Mouse (Mus musculus): Measurements from ENCODE around the gene 6430571L13Rik.

Gene 6430571L13Rik

DNA sequence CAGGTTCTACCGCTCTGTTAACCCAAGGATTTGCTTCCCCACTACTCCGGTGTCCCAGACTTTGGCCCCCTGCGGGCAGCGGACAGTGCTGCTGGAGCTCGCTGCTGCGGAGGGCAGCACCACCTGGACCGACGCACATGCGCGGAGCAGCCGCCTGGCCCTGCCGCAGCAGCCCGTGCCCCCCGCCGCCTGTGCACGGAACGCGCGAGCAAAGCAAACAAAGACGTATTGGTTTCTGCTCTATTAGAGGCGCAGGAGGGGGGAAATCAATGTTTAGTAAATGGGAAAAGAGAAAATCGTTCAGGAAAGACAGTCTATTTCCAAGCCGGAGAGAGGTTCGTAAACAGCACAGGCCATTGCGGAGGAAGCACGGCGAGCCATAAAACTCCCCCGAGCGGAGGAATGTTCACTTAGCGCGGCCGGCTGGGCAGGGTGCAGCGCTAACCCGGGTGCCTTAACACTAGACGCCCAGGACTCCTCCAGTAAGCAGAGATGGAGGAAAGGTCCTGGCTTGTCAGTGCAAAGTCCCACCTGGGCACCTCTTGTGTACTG lies 37.6 kb downstream of the 6430571L13Rik start:
- in situ Hi-C loops (cut with MboI) = no loop called here

DNA sequence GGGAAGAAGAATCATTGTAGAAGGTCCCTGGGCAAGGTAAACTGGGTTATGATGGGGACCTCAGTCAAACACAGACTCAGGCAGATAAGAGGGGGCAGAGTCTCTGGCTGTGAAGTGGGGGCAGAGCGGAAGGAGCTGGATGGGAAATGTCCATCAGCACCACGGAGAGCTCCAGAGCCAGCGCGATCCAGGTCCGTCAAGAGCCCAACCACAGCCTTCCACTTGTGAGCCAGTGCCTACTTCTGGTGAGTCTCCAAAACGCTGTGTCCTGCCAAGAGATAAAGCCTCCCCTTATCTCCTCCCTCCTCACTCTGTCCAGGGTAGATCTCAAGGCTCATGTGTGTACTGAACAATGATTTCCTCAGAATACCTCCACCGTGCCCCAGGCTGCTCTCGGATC lies 41.3 kb downstream of the 6430571L13Rik start:
- in situ Hi-C loops (cut with MboI) = no loop called here

- in situ Hi-C loops (cut with MboI) = no loop called here
Observed at GRCm38 (mm10) chr9:107384396-107384795, 44.0 kb downstream of the 6430571L13Rik start.

DNA sequence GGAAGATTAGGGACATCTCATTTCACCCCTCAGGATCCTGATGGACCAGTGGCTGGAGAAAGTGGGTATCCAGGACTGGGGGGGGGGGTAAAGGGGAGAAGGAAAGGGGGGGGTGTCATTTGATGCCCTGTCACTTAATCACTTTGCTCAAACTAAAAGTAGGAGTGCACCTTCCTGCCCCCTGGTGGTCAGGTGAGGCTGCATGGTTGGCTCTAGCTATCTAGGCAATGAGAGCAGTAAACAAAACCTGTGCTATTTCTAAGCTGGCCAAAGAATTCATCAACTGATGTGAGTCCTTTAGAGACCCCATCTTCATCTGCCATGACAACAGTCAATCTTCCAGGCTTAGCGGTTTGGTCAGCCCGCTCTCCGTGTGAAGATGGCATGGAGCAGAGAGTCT lies 46.3 kb downstream of the 6430571L13Rik start:
- in situ Hi-C loops (cut with MboI) = no loop called here

- in situ Hi-C loops (cut with MboI) = no loop called here
Observed at GRCm38 (mm10) chr9:107387708-107388107, 47.3 kb downstream of the 6430571L13Rik start.

- in situ Hi-C loops (cut with MboI) = no loop called here
Observed at GRCm38 (mm10) chr9:107388263-107388662, 47.9 kb downstream of the 6430571L13Rik start.

DNA sequence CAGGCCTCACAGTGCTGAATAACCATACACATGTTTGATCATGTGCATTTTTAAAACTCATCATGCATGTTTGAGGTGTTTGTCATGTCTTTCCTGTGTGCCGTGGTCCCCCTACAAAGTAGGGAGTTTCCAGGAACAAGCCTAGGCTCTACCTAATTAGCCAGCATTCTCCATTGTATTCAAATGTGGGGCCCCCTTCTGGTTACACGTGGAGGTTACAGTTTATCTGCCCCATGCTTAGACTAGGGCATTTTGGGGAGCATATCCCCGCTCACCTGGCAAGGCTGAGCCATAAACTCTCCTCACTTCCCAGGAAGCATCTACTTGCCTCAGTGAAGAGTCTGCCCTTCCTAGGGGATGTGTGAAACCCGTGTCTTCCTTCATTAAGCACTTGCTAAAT lies 56.0 kb downstream of the 6430571L13Rik start:
- in situ Hi-C loops (cut with MboI) = no loop called here

GRCm38 (mm10) chr9:107398968-107399367 lies 58.6 kb downstream of the 6430571L13Rik start:
- in situ Hi-C loops (cut with MboI) = no loop called here

DNA sequence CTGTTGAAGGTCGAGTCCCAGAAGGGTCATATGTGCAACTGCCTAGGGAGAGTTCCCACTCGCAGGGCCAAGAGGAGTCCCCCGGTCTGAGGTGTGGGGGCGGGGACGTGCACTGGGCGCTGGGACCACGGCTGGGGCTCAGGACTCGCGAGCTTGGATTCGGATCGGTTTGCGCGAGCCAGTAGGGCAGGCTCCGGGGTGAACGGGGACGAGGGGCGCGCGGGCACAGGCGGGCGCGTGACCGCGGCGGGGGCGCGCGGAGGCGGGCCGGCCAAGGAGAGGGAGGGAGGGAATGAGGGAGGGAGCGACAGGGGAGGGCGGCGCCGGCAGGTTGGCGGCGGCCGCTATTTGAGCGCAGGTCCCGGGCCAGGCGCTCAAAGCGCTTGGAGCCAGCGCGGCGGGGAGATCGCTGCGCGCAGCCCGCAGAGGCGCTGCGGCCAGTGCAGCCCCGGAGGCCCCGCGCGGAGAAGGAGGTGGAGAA lies 59.1 kb downstream of the 6430571L13Rik start, which contains the start of gene Cacna2d2:
Cacna2d2 (plus strand) TSS at position 122 of the 481 bp plus-strand sequence.
- in situ Hi-C loops (cut with MboI) = no loop called here

- in situ Hi-C loops (cut with MboI) = no loop called here
Observed at GRCm38 (mm10) chr9:107400060-107400511, 59.7 kb downstream of the 6430571L13Rik start.

DNA sequence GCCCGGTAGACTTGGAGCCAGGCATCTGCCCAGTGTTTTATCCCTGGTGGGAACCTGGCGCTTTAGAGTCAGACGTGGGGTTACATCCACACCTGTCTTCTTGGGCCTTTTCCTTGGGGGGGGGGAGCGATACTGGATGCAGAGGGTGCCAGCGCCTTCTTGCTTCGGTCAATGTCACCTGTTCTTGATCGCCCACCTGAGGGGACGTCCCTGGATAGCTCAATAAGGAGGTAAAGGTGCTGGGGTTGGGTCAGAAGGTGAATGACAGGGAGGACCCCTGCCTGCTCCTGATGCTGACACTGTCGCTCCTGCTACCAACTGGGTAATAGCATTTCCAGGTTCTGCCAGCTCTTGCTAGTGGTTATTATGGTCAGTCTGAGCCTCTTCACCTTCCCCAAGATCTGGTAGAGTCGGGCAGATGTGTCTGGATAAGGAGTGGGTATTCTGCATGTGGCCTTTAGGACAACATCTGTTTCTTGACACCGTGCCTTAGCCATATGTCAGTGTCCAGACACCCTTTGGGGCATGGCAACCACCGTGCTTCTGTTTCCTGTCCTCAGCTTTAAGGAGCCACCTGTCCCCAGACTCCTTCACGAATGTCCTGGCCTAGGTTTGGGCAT lies 60.4 kb downstream of the 6430571L13Rik start:
- in situ Hi-C loops (cut with MboI) = no loop called here
